Mouse (Mus musculus) midbrain, embryonic 14.5 days (tissue): ENCODE results near the gene Pfdn6. TPM values are rescaled to one million over a fixed set of nuclear protein-coding genes. Genes with fewer than 3 reads are reported as not detected.

ENCODE experiments used
- ATAC-seq: fragments of 200-750 bp; cut with Nextera tagmentation; 2 replicates; pipeline ENCODE4 v1.8.0; 2017; ENCODE audit warnings: moderate number of reproducible peaks, moderate library complexity; ENCODE audit not compliant: low FRiP score, low TSS enrichment
- DNase-seq: peaks from one replicate; pipeline ENCODE4 v3.0.0-alpha.2; 2015
- H3K27ac ChIP-seq: fragments of 300-500 bp; sonication (generic); replicated peaks from 2 replicates; pipeline ENCODE4 v1.5.1; 2014; ENCODE audit warnings: mild to moderate bottlenecking, low read depth, low read length, moderate library complexity
- H3K27me3 ChIP-seq: fragments of 300-500 bp; sonication (generic); 2 replicates; pipeline ENCODE4 v1.6.1; 2014; ENCODE audit warnings: low read length, control low read depth, mixed read lengths; ENCODE audit not compliant: control insufficient read depth, insufficient read depth
- H3K36me3 ChIP-seq: fragments of 300-500 bp; sonication (generic); 2 replicates; pipeline ENCODE4 v1.6.1; 2014; ENCODE audit warnings: low read length, control low read depth; ENCODE audit not compliant: control insufficient read depth, insufficient read depth
- H3K4me1 ChIP-seq: fragments of 300-500 bp; sonication (generic); 2 replicates; pipeline ENCODE4 v1.6.1; 2014; ENCODE audit warnings: mild to moderate bottlenecking, antibody characterized with exemption, low read length, control low read depth; ENCODE audit not compliant: control insufficient read depth, insufficient read depth
- H3K4me2 ChIP-seq: fragments of 300-500 bp; sonication (generic); 2 replicates; pipeline ENCODE4 v1.6.1; 2014; ENCODE audit warnings: mild to moderate bottlenecking, low read length, moderate library complexity
- H3K4me3 ChIP-seq: fragments of 300-500 bp; sonication (generic); replicated peaks from 2 replicates; pipeline ENCODE4 v1.5.1; 2014; ENCODE audit warnings: low read depth, low read length
- H3K9ac ChIP-seq: fragments of 300-500 bp; sonication (generic); replicated peaks from 2 replicates; pipeline ENCODE4 v1.6.1; 2014; ENCODE audit warnings: mild to moderate bottlenecking, low read length, moderate library complexity
- H3K9me3 ChIP-seq: fragments of 300-500 bp; sonication (generic); 2 replicates; pipeline ENCODE4 v1.6.1; 2016; ENCODE audit warnings: low read length, control low read depth, mixed read lengths; ENCODE audit not compliant: control insufficient read depth
- WGBS: fragments of 180-500 bp; shearing (Covaris S2); extraction: QIAGEN DNeasy Blood & Tissue Kit; methylation state at CpG from one replicate; pipeline ENCODE4 v1.1.7; 2014; 5-methylcytosine and 5-hydroxymethylcytosine counted together
- polyA plus RNA-seq: library from polyadenylated mRNA; unstranded; fragments of >200 nt; fragmentation: Nextera tagmentation; extraction: Ambion mirVana; gene quantifications from 2 replicates; pipeline ENCODE4 v1.2.1, GENCODE M21; 2014

Pfdn6 gene
- polyA plus RNA-seq, 1 experiment from 2014 or later, result 167 TPM

DNA sequence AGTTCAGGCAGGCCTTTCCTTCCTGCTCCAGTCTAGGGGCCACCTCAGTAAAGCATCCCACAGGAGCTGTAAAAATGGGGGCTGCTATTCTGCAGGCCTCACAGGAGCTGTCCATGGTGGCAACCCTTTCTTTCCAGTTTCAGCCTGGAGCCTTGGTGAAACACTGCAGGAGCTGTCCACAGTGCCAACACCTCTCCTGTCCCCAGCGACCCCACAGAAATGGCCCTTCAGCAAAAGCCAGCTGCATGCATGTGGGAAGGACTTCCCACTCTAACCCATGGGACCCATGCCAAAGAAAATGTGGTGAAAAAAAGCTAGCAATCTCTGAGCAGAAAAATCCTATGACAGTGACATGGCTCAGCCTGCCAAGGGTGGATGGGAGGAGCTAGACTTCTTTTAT is 32.5 kb upstream of the Pfdn6 start:
- Histone ChIP-seq H3K9me3 (no peaks in the 10 kb centered on the region), H3K4me2 (no peak overlapping the region), H3K4me1 (no peaks in the 10 kb centered on the region), H3K27me3 (peaks cover 13% of the 10 kb centered on the region), H3K9ac (no peak overlapping the region), H3K27ac (no peak overlapping the region), H3K36me3 (no peaks in the 10 kb centered on the region), H3K4me3 (no peak overlapping the region)
- ATAC-seq, result no peak
- DNase-seq, result no peak
- 4% methylated on average over 1 of the region's 1 CpGs for WGBS

DNA sequence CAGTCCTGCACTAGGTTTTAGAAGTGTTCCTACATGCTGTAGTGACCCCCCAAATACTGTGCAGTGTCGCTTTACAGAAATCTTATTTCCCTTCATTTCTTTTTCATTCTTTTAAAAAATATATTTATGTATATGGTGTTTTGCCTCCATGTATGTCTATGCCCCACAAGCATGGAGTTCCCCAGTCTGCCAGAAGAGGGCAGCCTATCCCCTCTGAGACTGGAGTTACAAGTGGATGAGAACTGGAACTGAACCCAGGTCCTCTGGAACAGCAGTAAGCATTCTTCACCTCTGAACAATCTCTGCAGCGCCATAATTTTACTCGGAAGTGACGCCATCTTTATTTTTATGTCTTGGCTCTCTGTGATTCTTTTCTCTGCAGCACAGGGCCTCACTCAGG is 29.3 kb upstream of the Pfdn6 start:
- ATAC-seq, result no peak
- H3K4me1 ChIP-seq, result no peaks in the 10 kb centered on the region
- H3K27ac ChIP-seq, result no peak overlapping the region
- no peak overlapping the region for H3K4me2 ChIP-seq
- no peaks in the 10 kb centered on the region for H3K27me3 ChIP-seq
- H3K36me3 ChIP-seq, result peaks cover 19% of the 10 kb centered on the region
- H3K4me3 ChIP-seq, result no peak overlapping the region
- H3K9me3 ChIP-seq, result no peaks in the 10 kb centered on the region
- no peak for DNase-seq
- H3K9ac ChIP-seq, result no peak overlapping the region
- 80% methylated on average over 4 of the region's 4 CpGs for WGBS

DNA sequence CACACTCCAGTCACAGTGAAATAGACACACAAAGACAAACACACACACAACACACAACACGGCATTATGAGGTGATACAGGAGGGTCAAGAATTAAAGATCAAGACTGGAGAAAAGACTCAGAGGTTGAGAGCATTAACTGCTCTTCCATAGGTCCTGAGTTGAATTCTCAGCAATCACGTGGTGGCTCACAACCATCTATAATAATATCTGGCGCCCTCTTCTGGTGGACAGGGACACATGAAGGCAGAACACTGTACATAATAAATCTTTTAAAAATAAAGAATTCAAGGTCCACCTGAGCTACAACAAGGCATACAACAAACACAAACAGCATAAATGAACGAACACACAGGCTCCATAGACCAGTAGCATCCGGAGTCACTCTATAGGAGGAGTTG is 28.8 kb upstream of the Pfdn6 start:
- Histone ChIP-seq H3K9ac (no peak overlapping the region), H3K4me2 (no peak overlapping the region), H3K4me3 (no peak overlapping the region), H3K27me3 (no peaks in the 10 kb centered on the region), H3K27ac (no peak overlapping the region), H3K9me3 (no peaks in the 10 kb centered on the region), H3K36me3 (peaks cover 21% of the 10 kb centered on the region), H3K4me1 (no peaks in the 10 kb centered on the region)
- 34% methylated on average over 5 of the region's 5 CpGs for WGBS
- no peak for ATAC-seq
- peak; percentile 81 for DNase-seq

DNA sequence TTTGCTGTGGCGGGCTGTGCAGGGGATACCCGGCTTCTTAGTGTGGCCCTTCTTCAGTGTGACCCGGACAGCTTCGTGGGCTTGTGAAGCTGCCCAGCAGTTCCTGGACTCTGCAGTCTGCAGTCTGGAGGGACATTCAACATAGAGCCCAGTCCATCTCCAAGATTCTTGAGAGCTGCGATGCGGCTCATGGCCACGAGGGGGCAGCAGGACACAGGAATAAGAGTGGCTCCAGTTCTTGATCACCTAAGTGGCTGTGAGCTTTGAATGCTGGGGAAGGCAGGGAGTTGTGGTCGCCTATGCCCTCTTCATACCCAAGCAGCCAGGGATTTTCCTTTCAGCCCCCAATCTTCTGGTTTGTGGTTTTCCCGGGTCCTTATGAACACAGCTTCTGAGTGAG is 28.3 kb upstream of the Pfdn6 start:
- ATAC-seq (peak; percentile 43; the same call in 1 of the 2 replicates), DNase-seq (peak; percentile 91)
- WGBS, result 3% methylated on average over 9 of the region's 9 CpGs
- Histone ChIP-seq H3K36me3 (peaks cover 23% of the 10 kb centered on the region), H3K27ac (no peak overlapping the region), H3K27me3 (no peaks in the 10 kb centered on the region), H3K4me1 (no peaks in the 10 kb centered on the region), H3K9ac (no peak overlapping the region), H3K4me2 (no peak overlapping the region), H3K9me3 (no peaks in the 10 kb centered on the region), H3K4me3 (no peak overlapping the region)

DNA sequence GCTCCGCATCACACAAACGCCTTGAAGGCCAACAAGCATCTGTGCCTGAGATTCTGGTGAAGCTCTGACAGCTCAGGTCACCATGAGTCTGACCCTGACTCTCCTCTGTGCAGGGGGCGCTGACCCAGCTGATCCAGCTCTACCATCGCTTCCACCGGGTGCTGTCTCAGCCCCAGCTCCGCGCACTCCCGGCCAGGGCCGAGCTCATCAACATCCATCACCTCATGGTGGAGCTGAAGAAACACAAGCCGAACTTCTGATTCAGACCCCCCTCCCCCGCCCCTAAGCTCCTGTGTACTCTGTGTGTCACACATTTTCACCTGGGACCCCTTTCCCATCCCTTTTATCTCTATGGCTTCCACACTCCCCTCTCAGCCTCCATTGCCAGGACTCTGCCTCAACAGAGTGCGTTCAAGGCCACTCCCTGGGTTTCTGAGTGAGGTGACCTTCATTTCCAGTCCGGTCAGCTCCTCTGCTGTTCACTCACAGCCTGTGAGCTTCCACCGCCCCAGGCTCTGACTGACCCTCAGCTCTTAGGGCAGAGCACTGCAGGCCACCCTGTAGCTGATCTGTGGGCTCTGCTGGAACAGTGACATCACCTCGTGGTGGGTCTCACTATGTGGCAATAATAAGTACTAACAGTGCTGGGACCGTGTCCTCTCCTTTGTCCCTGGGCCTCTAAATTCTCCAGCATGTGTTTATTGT is 25.9 kb upstream of the Pfdn6 start:
- no peaks in the 10 kb centered on the region for H3K9me3 ChIP-seq
- no peak overlapping the region for H3K4me3 ChIP-seq
- no peak overlapping the region for H3K9ac ChIP-seq
- 92% methylated on average over 16 of the region's 16 CpGs for whole genome bisulfite sequencing
- H3K4me1 ChIP-seq, result no peaks in the 10 kb centered on the region
- no peak for ATAC-seq
- no peak overlapping the region for H3K27ac ChIP-seq
- DNase-seq, result no peak
- H3K27me3 ChIP-seq, result no peaks in the 10 kb centered on the region
- peaks cover 48% of the 10 kb centered on the region for H3K36me3 ChIP-seq
- H3K4me2 ChIP-seq, result no peak overlapping the region

DNA sequence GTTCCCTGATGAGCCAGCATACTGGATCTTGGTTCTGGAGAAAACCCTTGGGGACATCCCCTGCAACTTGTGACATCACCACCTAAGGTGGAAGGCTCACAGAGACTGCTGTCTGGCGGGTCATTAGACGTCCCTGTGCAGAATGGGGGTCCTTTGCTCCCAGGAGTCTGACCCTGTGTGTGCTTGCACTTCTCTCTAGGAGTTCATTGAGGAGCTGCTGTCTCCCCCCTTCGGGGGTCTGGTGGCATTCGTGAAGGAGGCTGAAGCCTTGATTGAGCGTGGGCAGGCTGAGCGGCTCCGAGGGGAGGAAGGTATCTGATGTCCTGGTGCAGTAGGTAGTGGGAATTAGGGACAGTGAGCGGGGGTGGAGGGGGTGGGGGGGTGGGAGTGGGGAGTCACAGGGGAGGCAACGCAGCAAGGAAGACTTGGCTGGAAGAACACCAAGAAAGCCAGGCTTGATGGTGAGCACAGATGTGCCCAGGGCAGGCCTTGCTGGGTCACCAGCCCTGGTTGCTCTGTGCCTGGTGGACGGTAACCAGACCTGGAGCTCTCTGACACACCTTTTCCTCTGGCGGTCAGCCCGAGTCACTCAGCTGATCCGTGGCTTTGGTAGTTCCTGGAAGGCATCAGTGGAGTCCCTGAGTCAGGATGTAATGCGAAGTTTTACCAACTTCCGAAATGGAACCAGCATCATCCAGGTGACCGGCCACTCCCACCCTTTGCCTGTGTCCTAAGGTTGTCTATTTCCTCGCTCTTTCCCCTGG is 25.1 kb upstream of the Pfdn6 start:
- H3K4me2 ChIP-seq, result no peak overlapping the region
- H3K9me3 ChIP-seq, result no peaks in the 10 kb centered on the region
- H3K27me3 ChIP-seq, result no peaks in the 10 kb centered on the region
- H3K36me3 ChIP-seq, result peaks cover 54% of the 10 kb centered on the region
- DNase-seq (no peak), ATAC-seq (no peak)
- H3K9ac ChIP-seq, result no peak overlapping the region
- no peak overlapping the region for H3K27ac ChIP-seq
- no peak overlapping the region for H3K4me3 ChIP-seq
- no peaks in the 10 kb centered on the region for H3K4me1 ChIP-seq
- 93% methylated on average over 17 of the region's 17 CpGs for WGBS

DNA sequence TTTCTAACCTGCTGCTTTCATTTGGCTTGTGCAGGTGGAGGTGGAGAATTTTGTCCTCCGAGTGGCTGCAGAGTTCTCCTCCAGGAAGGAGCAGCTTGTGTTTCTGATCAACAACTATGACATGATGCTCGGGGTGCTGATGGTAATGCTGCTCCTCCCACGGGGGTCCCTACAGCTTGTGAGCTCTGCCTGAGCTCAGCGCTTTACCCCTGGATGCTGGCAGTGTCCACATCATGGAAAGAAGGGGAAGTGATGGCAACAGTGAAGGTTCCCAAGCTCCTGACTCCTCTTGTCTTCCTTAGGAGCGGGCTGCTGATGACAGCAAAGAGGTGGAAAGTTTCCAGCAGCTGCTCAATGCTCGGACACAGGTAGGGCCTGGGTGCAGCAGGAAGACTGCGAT is 22.7 kb upstream of the Pfdn6 start:
- Histone ChIP-seq H3K36me3 (peaks cover 77% of the 10 kb centered on the region), H3K4me2 (no peak overlapping the region)

DNA sequence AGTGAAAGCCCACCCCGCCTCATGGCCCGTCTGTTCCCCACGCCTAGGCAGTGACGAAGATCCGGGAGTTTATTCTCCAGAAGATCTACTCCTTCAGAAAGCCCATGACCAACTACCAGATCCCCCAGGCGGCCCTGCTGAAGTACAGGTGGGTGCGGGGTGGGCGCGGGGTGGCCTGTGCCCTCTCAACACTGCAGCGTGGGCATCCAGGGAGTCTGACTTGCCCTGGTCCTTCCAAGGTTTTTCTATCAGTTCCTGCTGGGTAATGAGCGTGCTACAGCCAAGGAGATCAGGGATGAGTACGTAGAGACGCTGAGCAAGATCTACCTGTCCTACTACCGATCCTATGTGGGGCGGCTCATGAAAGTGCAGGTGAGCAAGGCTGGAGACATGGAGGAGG is 19.8 kb upstream of the Pfdn6 start:
- WGBS, result 95% methylated on average over 15 of the region's 15 CpGs
- Histone ChIP-seq H3K9ac (no peak overlapping the region), H3K4me1 (peaks cover 5% of the 10 kb centered on the region), H3K9me3 (no peaks in the 10 kb centered on the region), H3K4me3 (no peak overlapping the region), H3K36me3 (peaks cover 60% of the 10 kb centered on the region), H3K27me3 (no peaks in the 10 kb centered on the region), H3K4me2 (no peak overlapping the region), H3K27ac (no peak overlapping the region)
- no peak for ATAC-seq
- no peak for DNase-seq

More for the DNA sequence above, 22.7 kb upstream of the Pfdn6 start:
- H3K9me3 ChIP-seq, result no peaks in the 10 kb centered on the region
- no peaks in the 10 kb centered on the region for H3K27me3 ChIP-seq
- no peak overlapping the region for H3K27ac ChIP-seq
- H3K4me3 ChIP-seq, result no peak overlapping the region
- no peak overlapping the region for H3K9ac ChIP-seq
- DNase-seq, result no peak
- no peaks in the 10 kb centered on the region for H3K4me1 ChIP-seq
- 92% methylated on average over 7 of the region's 7 CpGs for WGBS
- ATAC-seq, result no peak

DNA sequence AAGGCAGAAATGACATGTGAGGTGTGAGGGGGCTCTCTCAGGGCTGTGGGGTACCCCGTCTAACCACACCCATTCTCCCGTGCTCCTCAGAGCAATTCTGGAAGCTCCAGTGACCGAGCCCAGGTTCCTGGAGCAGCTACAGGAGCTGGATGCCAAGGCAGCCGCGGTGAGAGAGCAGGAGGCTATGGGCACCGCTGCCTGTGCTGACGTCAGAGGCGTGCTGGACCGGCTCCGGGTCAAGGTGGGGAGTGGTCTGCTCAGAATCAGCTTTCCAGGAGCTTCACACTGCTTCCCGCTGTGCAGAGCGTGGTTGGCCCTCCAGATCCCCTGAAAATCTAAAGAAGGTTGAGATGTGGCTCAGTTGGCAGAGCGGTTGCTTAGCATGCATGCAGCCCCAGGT is 19.0 kb upstream of the Pfdn6 start:
- Histone ChIP-seq H3K4me1 (peaks cover 12% of the 10 kb centered on the region), H3K27ac (no peak overlapping the region), H3K27me3 (no peaks in the 10 kb centered on the region), H3K36me3 (peaks cover 59% of the 10 kb centered on the region), H3K4me3 (no peak overlapping the region), H3K9me3 (no peaks in the 10 kb centered on the region), H3K9ac (no peak overlapping the region), H3K4me2 (no peak overlapping the region)
- no peak for DNase-seq
- 96% methylated on average over 13 of the region's 13 CpGs for WGBS
- ATAC-seq, result no peak
